Mouse (Mus musculus) lung, postnatal 25 days (tissue): Measurements from ENCODE around the gene Zic2.
A peak's percentile ranks its signal among the peaks of the same experiment; 100 is the strongest.
"Not testable (repeated sequence)": the region's sequence is repeated elsewhere in the genome, so short reads cannot be mapped to it uniquely, and the experiment has no call there.

Experiments
- DNase-seq: peaks from one replicate; pipeline ENCODE4 v3.0.0; 2022; ENCODE audit warnings: low spot score

Zic2 gene

DNA sequence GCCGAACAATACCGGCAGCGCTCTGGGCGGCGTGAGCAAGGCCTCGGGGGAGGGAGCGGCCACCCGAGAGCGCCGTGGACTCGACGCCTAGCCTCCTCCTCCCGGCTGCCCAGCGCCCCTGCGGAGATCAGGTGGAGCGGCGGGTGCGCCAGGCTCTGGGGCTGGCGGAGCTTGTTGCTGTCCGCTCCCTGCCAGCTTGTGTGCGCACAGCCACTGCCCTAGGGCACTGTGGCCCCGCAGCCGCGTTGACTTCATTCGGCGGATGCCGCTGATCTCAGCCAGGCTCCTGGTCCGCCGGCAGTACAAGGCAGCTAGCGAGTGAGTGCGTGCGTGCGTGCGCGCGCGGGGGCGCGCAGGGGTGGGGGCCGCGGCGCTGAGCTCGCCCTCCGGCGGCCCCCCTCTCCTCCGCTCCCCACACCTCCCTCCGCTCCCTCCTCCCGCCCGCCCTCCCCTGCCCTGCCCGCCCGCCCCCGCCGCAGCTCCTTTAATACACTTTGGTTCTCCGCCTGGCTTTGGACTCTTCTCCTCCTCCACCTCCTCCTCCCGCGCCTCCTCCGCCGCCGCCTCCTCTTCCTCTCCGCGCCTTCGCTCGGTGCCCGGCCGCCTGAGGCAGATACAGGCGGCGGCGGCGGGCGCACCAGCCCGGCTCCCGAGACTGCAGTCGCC, at the start of gene Zic2:
Gene Zic2, plus strand, starts transcription at position 545 of the 666 bp plus-strand sequence.
- no peak for DNase-seq

- no peak for DNase-seq
Observed at GRCm38 (mm10) chr14:122426529-122427203, 48.6 kb upstream of the Zic2 start.

- no peak for DNase-seq
Observed at GRCm38 (mm10) chr14:122427204-122427560, 48.1 kb upstream of the Zic2 start.

GRCm38 (mm10) chr14:122427654-122428053, 47.6 kb upstream of the Zic2 start:
- DNase-seq = no peak

DNA sequence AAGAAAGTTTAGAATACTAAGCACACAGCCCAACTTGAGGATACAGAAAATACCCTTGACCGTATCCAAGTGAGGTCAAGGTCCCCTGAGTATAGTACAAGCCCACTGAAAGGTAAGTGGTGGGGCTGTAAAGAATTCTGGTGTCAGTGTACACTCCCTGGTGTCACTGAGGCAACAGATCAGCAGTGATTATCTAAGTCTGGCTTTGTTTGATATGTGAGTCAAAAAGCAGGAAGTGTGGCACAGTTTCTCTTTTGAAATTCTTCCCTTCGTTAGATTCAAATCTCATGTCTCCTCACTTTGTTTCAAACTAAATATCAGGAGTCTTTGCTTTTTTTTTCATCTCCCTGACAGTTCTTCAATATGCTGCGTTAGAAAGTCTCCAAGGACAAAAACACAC, 42.7 kb upstream of the Zic2 start:
- DNase-seq = no peak

DNA sequence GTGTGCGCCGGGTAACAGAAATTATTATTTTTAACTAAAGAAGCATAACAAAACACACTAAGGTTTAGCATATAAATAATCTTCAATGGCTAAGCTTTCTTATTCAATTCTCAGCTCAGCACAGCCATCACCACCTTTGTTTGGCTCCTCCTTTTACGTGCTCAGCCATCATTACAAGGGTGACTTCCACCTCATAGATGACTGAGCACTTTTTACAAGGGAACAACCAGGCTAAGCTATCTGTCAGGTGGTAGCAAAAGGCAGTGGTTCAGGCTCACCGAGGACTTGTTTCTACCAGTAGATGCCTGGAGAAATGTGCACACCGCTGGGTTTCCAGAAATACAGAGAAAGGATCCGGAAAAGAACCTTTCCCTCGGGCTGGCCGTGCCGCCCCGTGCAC, 41.2 kb upstream of the Zic2 start:
- DNase-seq = no peak

GRCm38 (mm10) chr14:122436850-122437249, 38.4 kb upstream of the Zic2 start:
- DNase-seq = no peak

DNA sequence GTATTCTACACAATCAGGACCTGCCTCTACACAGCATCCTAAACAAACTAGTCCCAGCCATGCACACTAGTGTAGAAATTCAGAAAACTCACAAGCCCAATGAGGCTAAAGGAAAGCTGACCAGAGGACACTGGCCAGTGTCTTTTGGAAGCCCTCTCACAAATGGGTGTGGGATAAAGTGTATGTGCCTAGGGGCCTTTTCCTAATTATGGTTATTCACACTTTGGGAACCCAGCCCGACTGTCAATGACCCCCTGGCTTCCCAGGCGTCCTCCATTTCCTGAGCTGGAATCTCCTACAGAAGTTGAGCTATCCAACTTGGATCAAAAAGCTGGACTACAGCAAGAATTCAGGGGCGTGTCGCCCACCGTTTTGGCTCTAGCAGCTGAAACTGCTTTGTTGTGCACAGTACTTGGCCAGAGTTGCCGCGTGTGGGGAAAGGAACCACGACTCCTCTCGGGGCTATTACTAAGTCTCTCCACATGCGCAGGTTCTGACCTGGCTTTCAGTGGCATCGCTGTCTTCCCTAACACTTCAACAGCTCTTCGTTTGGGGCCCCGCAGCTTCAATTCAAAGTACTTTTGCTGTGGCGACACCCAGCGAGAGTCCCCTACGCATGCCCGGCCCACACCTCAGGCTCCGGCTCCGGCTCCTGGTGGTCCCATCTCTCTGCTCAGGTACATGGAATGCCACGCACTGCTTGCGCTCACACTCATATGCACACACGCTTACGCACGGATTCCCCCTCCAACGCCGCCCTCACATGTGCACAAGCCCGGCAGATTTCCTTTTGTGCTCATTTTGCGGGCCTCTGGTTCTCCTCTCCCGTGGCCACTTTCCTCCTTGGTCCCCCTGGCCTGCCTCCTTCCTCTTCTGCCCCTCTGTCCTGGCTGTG, 25.4 kb upstream of the Zic2 start:
- DNase-seq = no peak

DNA sequence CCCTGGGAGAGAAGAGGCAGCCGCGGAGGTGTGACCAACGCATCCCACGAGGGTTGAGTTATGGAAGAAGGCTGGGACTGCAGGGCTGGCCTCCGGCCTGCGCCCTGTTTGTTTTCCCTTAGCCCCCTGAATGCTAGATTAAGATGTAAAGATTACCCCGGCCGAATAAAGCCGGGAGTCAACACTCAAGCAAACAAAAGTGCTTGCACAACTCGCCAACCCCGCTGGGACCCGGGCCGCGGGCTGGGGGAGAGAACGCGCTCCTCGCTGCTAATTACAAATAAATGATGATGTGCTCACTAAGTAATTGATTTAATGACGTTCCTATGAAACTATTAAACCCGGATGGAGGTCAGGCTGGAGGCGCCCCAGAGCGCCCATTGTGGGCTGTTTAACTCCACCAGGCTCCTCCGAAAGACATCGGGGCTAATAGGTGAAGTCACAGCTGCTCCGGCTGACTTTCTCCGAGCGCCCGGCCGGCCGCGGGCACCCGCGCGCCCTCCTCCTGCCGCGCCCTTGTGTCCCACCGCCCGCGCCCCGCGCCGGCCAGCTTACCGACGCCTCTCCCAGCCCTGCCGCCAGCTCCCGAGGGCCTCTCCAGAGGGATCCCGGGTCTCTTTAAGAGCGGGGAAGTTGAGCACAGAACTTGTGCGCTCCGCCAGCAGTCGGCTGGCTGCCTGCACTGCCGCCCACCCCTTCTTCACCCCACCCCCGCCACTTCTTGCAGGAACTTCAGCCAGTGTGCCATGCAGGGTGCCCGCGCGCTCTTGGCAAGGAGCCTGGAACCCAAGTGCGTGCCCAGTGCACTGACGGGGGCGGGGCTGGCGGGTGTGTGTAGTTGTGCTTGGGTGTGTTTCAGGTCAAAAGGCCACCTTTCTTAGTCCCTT, 24.5 kb upstream of the Zic2 start, which contains the start of gene Gm5089:
Gene Gm5089, minus strand, starts transcription at position 620 of the 887 bp plus-strand sequence.
- DNase-seq = peak; percentile 46

- no peak for DNase-seq
Observed at GRCm38 (mm10) chr14:122451551-122452145, 23.6 kb upstream of the Zic2 start.

DNA sequence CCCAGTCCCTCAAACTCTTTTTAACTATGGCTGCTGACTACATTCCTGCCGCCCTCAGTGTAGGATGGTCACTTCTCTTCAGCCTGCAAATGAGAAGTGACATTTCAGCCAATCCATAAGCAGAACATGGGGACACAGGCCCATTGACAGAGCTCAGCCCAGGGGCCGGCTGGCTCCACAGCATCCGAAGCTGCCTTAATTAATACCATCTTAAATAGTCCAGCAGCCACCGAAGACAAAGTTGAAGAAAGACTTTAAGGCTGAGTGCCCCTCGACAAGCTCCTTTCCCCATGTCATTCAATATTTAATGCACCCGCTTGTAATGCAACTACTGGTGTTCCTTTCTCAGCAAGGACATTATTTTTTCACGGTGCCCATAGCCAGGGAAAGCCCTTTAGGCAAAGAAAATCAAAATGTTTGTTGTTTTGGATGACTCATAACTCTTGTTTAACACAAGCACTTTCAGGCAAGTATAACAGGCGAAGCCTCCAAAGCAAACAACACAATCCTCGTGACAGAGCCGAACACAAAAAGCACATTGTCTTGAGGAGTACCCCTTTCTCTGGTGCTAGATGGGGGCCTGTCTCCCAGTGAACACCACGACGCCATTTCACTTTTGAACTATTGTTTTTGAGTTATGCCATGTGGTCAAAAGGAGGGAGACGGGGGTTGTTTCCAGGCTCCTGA, 22.4 kb upstream of the Zic2 start:
- no peak for DNase-seq

- peak; percentile 42 for DNase-seq
Observed at GRCm38 (mm10) chr14:122453388-122453995, 21.7 kb upstream of the Zic2 start.

GRCm38 (mm10) chr14:122453996-122454738, 21.1 kb upstream of the Zic2 start:
- DNase-seq = no peak

GRCm38 (mm10) chr14:122454901-122455561, 20.2 kb upstream of the Zic2 start:
- no peak for DNase-seq

DNA sequence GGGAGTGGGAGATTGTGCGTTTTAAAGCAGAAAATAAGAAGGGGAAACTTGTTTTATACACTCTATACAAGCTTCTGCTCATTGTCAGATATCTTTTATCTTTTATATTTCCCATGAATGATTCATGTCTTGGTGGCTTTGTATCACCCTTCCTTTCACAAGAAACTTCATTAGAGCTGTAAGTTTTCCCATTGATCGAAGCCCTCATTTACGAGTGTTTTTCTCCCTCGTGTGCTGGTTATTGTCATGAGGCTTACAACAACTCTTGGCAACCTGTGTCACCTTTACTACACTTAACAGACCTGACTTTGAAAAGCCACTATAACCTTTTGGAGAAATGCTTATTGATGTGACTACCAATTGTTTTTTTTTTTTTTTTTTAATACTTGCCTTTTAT, 19.7 kb upstream of the Zic2 start:
- no peak for DNase-seq

DNA sequence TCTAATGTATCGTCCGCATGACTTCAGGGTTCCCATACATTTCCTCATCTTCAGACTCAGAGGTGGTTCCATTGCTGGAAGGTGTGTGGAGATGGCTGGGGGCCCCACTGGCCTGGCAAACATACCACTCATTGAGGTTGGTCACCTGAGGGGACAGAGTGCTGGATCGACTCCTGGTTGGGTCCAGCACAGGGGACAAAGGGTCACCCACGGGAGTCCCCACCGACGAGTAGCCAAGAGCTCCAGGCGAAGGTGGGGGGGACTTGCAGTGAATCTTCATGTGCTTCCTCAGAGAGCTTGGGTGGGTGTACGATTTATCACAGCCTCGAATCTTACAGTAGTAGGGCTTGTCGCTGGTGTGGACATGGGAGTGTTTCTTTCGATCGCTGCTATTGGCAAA, 15.9 kb upstream of the Zic2 start:
- not testable (repeated sequence) for DNase-seq

GRCm38 (mm10) chr14:122459776-122460175, 15.5 kb upstream of the Zic2 start:
- DNase-seq = no peak

DNA sequence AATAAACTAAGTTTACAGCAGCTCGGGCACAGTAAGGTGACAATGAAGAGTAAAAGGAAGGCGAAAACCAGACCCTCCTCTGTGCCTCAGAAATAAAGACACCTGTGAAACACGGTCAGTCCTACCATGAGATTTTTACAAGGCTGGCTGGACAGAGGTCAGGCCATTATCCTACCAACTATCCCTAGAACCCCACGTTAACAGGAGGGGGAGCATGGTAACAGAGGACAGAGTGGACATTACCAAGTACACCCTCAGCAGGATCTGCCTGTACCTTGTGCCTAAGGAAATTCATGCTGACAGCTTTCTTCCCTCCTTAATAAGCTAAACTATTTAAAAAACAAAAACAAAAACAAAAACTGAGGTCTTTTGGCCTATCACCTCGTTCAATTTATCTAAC, 15.0 kb upstream of the Zic2 start:
- DNase-seq = no peak

- DNase-seq = no peak
Observed at GRCm38 (mm10) chr14:122461500-122461899, 13.7 kb upstream of the Zic2 start.
